Mouse (Mus musculus) midbrain, embryonic 16.5 days (tissue): ENCODE results near the gene Bloc1s3. TPM values are rescaled to one million over a fixed set of nuclear protein-coding genes. Genes with fewer than 3 reads are reported as not detected.

ENCODE experiments used
- ATAC-seq: fragments of 200-750 bp; cut with Nextera tagmentation; 2 replicates; pipeline ENCODE4 v1.8.0; 2017; ENCODE audit warnings: moderate TSS enrichment
- H3K27ac ChIP-seq: fragments of 300-500 bp; sonication (generic); 2 replicates; pipeline ENCODE4 v1.5.1; 2014; ENCODE audit warnings: mild to moderate bottlenecking, low read length, mixed read lengths
- H3K27me3 ChIP-seq: fragments of 300-500 bp; sonication (generic); 2 replicates; pipeline ENCODE4 v1.6.1; 2014; ENCODE audit warnings: low read depth, low read length, mixed read lengths; ENCODE audit not compliant: control insufficient read depth, insufficient read depth
- H3K36me3 ChIP-seq: fragments of 300-500 bp; sonication (generic); 2 replicates; pipeline ENCODE4 v1.6.1; 2014; ENCODE audit warnings: mild to moderate bottlenecking, low read length, moderate library complexity, mixed read lengths; ENCODE audit not compliant: control insufficient read depth, insufficient read depth
- H3K4me1 ChIP-seq: fragments of 300-500 bp; sonication (generic); 2 replicates; pipeline ENCODE4 v1.6.1; 2014; ENCODE audit warnings: mild to moderate bottlenecking, low read length, mixed read lengths; ENCODE audit not compliant: control insufficient read depth, insufficient read depth
- H3K4me2 ChIP-seq: fragments of 300-500 bp; sonication (generic); 2 replicates; pipeline ENCODE4 v1.6.1; 2014; ENCODE audit warnings: mild to moderate bottlenecking, low read length, mixed read lengths
- H3K4me3 ChIP-seq: fragments of 300-500 bp; sonication (generic); 2 replicates; pipeline ENCODE4 v1.5.1; 2014; ENCODE audit warnings: low read depth, mild to moderate bottlenecking, low read length, moderate library complexity, mixed read lengths
- H3K9ac ChIP-seq: fragments of 300-500 bp; sonication (generic); 2 replicates; pipeline ENCODE4 v1.6.1; 2014; ENCODE audit warnings: low read depth, low read length, mixed read lengths
- H3K9me3 ChIP-seq: fragments of 300-500 bp; sonication (generic); replicated peaks from 2 replicates; pipeline ENCODE4 v1.6.1; 2014; ENCODE audit warnings: mild to moderate bottlenecking, low read length, mixed read lengths; ENCODE audit not compliant: control insufficient read depth, poor library complexity, severe bottlenecking
- WGBS: fragments of 180-500 bp; shearing (Covaris S2); extraction: QIAGEN DNeasy Blood & Tissue Kit; methylation state at CpG from one replicate; pipeline ENCODE4 v1.1.7; 2014; 5-methylcytosine and 5-hydroxymethylcytosine counted together
- polyA plus RNA-seq: library from polyadenylated mRNA; unstranded; fragments of >200 nt; fragmentation: Nextera tagmentation; extraction: Ambion mirVana; gene quantifications from 2 replicates; pipeline ENCODE4 v1.2.1, GENCODE M21; 2015

Gene Bloc1s3
- polyA plus RNA-seq, 1 experiment from 2014 or later, result 3.9 TPM

- Histone ChIP-seq H3K4me2 (peak overlapping the region; percentile 71; the same call in 1 of the 2 replicates), H3K36me3 (peaks cover 7% of the 10 kb centered on the region; the same call in 1 of the 2 replicates), H3K27ac (no peak overlapping the region), H3K9me3 (no peaks in the 10 kb centered on the region), H3K9ac (no peak overlapping the region), H3K27me3 (no peaks in the 10 kb centered on the region), H3K4me1 (peaks cover 22% of the 10 kb centered on the region), H3K4me3 (no peak overlapping the region)
- ATAC-seq, result no peak
- 94% methylated on average over 7 of the region's 7 CpGs for WGBS
Observed at GRCm38 (mm10) chr7:19456628-19457027, 51.5 kb downstream of the Bloc1s3 start.

GRCm38 (mm10) chr7:19455819-19456495 lies 52.2 kb downstream of the Bloc1s3 start:
- Histone ChIP-seq H3K27me3 (no peaks in the 10 kb centered on the region), H3K9me3 (no peaks in the 10 kb centered on the region), H3K4me1 (peaks cover 22% of the 10 kb centered on the region), H3K9ac (peak overlapping the region; percentile 11; the same call in 1 of the 2 replicates), H3K4me3 (no peak overlapping the region), H3K4me2 (no peak overlapping the region), H3K27ac (no peak overlapping the region; the same call in 1 of the 2 replicates), H3K36me3 (peaks cover 13% of the 10 kb centered on the region)
- WGBS, result 61% methylated on average over 11 of the region's 11 CpGs
- no peak for ATAC-seq

GRCm38 (mm10) chr7:19455186-19455585 lies 53.0 kb downstream of the Bloc1s3 start:
- Histone ChIP-seq H3K9me3 (no peaks in the 10 kb centered on the region), H3K4me1 (peaks cover 22% of the 10 kb centered on the region), H3K4me3 (no peak overlapping the region), H3K9ac (no peak overlapping the region), H3K27me3 (no peaks in the 10 kb centered on the region), H3K36me3 (peaks cover 18% of the 10 kb centered on the region), H3K27ac (no peak overlapping the region), H3K4me2 (no peak overlapping the region)
- 93% methylated on average over 4 of the region's 4 CpGs for WGBS
- ATAC-seq, result no peak

Other genes starting within 250 kb of the Bloc1s3 start
- 35.5 and 40.9 TPM in 2 replicates for gene Vasp, start 236.6 kb downstream of the Bloc1s3 start, polyA plus RNA-seq
- gene Ppm1n, start 228.3 kb downstream of the Bloc1s3 start, polyA plus RNA-seq, result 1.5 and 1.6 TPM in 2 replicates
- gene Rtn2, start 225.7 kb downstream of the Bloc1s3 start, polyA plus RNA-seq, result 111 and 114 TPM in 2 replicates
- gene Fosb, start 198.3 kb downstream of the Bloc1s3 start, polyA plus RNA-seq, result 0.06 TPM in 2 replicates
- 80.1 and 82.4 TPM in 2 replicates for gene Ercc1, start 163.6 kb downstream of the Bloc1s3 start, polyA plus RNA-seq
- 24.1 and 24.6 TPM in 2 replicates for gene Cd3eap, start 148.9 kb downstream of the Bloc1s3 start, polyA plus RNA-seq
- gene Ppp1r13l, start 148.6 kb downstream of the Bloc1s3 start, polyA plus RNA-seq, result 2.0 and 2.8 TPM in 2 replicates
- 28.0 and 29.5 TPM in 2 replicates for gene Ercc2, start 126.4 kb downstream of the Bloc1s3 start, polyA plus RNA-seq
- gene Klc3, start 104.3 kb downstream of the Bloc1s3 start, polyA plus RNA-seq, result 1.4 and 1.7 TPM in 2 replicates
- gene Ckm, start 103.6 kb downstream of the Bloc1s3 start, polyA plus RNA-seq, result 0.25 and 0.35 TPM in 2 replicates
- 14.8 and 16.2 TPM in 2 replicates for gene Mark4, start 49.5 kb downstream of the Bloc1s3 start, polyA plus RNA-seq
- 0.12 and 0.45 TPM in 2 replicates for gene Exoc3l2, start 45.0 kb downstream of the Bloc1s3 start, polyA plus RNA-seq
- gene Trappc6a, start within 50 bp of the Bloc1s3 start, polyA plus RNA-seq, result 30.5 and 31.9 TPM in 2 replicates
- 0.88 and 0.92 TPM in 2 replicates for gene Nkpd1, start 9.5 kb upstream of the Bloc1s3 start, polyA plus RNA-seq
- 34.7 and 37.8 TPM in 2 replicates for gene Ppp1r37, start 54.7 kb upstream of the Bloc1s3 start, polyA plus RNA-seq
- 0.11 and 0.14 TPM in 2 replicates for gene Zfp296, start 68.9 kb upstream of the Bloc1s3 start, polyA plus RNA-seq
- gene Gemin7, start 69.2 kb upstream of the Bloc1s3 start, polyA plus RNA-seq, result 143 and 145 TPM in 2 replicates
- 58.6 TPM in 2 replicates for gene Clasrp, start 96.1 kb upstream of the Bloc1s3 start, polyA plus RNA-seq
- 6.1 and 6.5 TPM in 2 replicates for gene Relb, start 121.1 kb upstream of the Bloc1s3 start, polyA plus RNA-seq
- 120 and 122 TPM in 2 replicates for gene Clptm1, start 156.7 kb upstream of the Bloc1s3 start, polyA plus RNA-seq
- not detected in 2 replicates for gene Apoc2, start 169.6 kb upstream of the Bloc1s3 start, polyA plus RNA-seq
- not detected in 2 replicates for gene Gm44805, start 173.1 kb upstream of the Bloc1s3 start, polyA plus RNA-seq
- gene Apoc4, start 173.1 kb upstream of the Bloc1s3 start, polyA plus RNA-seq, result not detected in 2 replicates
- 0.96 and 1.0 TPM in 2 replicates for gene Apoc1, start 184.3 kb upstream of the Bloc1s3 start, polyA plus RNA-seq
- 350 and 686 TPM in 2 replicates for gene Apoe, start 190.8 kb upstream of the Bloc1s3 start, polyA plus RNA-seq
- gene Tomm40, start 207.1 kb upstream of the Bloc1s3 start, polyA plus RNA-seq, result 113 and 118 TPM in 2 replicates
- 55.3 and 56.7 TPM in 2 replicates for gene Nectin2, start 242.1 kb upstream of the Bloc1s3 start, polyA plus RNA-seq